Mouse (Mus musculus) forelimb bud, embryonic 11.5 days (tissue): Measurements from ENCODE around the gene Tmem95.
"Not testable (repeated sequence)": the region's sequence is repeated elsewhere in the genome, so short reads cannot be mapped to it uniquely, and the experiment has no call there.

Experiments used
- DNase-seq: peaks from one replicate; pipeline ENCODE4 v3.0.0-alpha.2; 2012; ENCODE audit warnings: low read depth, low spot score

Tmem95 gene

DNA sequence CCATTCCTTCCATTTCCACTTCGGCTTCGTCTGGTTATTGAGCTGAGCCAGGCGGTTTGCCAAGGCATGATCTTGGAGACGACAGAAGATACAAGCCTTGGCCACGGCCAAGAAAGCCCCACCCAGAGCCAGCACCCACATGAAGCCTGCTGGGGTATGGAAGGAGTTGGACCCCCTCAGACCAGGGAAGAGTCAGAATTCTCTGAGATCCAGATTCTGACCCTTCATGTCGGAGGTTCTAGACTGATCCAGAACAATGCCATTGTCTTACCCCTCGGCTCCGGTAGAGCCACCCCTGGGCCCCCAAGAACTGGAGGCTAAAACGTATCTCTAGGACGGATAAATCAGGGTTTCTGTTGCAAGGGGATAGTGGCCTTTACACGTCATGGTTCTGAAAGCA, at the start of gene Tmem95:
TSS of gene Tmem95 (minus strand) at position 141 of the 400 bp plus-strand sequence.
- no peak for DNase-seq

DNA sequence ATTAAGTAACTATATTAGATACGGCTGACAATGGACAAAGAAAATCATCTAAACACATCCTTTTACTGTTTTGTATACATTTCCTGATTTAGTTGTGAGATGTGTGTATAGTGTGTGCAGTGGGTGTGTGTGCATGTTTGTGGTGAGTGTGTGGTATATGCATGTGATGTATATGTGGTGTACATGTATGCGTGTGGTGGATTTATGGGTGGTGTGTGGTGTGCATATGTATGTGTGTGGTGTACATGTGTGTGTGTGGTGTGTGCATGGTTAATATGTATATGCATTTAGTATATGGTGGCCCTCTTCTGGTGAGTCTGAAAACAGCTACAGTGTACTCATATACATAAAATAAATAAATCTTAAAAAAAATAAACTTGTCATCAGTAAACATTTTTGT, 49.7 kb upstream of the Tmem95 start:
- DNase-seq, result no peak

DNA sequence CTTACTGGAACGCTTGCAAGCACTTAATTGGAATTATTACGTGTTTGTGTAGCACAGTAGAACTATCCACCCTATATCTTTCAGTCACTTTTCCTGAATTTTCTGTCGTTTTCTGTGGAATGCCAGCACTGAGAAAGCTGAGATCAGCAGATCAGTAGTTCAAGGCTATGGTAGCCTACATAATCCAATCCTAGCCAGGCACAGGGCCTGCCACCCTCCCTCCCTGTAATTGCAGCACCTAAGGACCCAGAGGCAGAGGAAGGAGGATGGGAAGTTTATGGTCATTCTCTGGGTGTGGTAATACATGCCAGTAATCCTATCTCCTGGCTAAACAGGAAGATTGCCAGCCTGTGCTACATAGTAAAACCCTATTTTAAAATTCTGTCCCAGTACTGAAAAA, 45.0 kb upstream of the Tmem95 start:
- no peak for DNase-seq

DNA sequence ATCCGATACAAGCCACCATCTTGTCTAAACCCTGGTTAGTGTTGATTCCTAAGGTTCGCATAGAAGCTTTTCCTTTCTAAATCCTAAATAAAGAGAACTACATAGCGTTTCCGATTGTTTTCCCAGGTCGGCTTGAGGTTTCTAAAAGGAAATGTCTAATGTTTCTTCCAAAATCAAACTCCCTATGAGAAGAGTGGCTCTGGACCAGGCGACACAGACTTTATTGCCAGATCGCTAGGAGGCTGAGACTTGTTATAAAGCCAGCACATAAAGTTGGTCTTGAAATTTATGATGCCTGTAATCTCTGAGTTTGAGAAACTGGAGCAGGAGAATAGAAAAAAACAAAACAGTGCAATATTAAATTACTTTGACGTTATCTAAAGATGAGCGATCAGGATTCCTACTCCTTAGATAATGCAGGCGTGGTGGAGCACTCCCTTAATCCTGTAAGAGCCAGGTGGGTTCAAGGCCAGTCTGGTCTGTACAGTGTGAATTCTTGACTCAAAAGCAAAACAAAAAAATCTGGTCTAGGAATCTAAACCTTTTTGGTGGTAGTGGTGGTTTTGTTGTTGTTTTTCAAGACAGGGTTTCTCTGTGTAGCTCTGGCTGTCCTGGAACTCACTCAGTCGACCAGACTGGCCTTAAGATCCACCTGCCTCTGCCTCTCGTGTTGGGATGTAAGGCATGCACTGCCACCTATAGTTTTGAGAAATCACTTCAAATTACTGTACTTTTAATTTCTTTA, 44.4 kb upstream of the Tmem95 start:
- no peak for DNase-seq

DNA sequence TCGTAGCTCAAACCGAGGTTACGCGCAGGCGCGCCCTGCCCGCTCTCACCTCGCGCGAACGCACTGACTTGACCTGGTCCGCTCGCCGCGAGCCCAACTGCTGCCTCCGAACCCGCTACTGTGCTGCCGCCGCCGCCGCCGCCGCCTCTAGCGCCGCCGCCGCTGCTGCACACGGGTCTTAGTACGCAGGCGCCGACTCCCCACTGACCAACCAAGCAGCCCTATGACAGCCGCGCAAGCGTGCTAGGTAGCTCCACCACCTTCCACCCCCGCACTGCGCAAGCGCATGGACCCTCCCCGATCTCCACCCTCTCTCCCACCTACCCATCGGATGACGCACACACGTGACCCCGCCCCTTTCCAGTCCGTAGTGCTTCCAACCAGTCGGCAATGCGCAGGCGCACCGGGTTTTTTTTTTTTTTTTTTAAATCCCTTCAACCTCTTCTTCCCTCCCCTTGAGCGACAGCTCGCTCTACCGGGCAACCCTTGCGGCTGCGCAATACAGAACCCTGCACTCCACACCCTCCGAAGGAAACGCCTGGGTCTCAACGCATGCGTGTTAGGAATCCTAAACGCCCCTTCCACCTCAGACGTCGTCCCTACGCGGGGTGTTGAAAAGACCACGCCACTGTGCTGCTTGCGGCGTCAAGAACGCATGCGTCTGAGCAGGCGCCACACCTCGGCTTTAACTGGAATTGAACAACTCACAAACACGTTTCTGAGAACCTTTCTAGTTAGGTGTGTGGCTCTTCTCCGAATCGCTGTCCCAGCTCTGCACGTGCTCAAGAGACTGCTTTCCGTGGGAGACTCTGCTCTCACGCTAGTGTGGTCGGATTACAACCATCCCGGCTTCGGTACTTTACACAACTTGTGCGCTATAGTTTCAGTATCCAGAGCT, 43.5 kb upstream of the Tmem95 start, which contains the start of gene Eif5a:
TSS of gene Eif5a (minus strand) at position 845 of the 898 bp plus-strand sequence.
- DNase-seq, result peak; percentile 100

DNA sequence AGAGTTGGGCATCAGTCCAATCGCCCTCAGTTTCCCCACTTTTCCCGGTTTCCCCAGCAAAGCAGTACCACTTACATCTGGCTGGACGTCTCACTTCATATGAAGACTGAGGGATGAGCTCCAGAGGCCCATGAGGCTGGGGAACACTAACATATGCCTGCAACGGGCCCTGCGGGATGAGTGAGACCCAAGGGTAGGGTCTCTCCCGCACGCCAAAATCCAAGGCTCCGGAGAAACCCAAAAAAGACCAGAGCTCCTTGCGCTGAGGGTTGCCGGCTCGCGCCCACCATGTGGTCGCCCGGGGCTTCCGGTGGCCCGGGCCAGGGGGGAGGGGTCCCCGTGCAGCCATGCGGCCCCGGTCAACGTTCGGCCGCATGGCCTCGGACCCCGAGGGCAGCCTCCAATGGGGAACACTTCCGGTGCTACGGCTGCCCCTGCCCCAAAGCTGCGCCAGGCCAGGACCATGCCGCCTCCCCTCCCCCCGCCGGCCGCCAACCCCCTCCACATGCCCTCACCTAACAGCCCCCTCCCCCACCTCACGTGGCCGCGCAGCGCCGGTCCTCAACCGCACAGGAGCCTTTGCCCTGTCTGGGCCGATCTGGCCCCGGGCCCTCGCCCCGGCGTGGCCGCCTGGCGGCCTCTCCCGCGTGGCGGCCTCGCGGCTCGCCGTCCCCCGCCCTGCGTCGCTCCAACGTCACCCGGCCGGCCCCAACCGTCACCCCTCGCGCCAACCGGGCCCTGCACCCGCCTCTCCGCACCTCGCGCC, 42.6 kb upstream of the Tmem95 start:
- no peak for DNase-seq

DNA sequence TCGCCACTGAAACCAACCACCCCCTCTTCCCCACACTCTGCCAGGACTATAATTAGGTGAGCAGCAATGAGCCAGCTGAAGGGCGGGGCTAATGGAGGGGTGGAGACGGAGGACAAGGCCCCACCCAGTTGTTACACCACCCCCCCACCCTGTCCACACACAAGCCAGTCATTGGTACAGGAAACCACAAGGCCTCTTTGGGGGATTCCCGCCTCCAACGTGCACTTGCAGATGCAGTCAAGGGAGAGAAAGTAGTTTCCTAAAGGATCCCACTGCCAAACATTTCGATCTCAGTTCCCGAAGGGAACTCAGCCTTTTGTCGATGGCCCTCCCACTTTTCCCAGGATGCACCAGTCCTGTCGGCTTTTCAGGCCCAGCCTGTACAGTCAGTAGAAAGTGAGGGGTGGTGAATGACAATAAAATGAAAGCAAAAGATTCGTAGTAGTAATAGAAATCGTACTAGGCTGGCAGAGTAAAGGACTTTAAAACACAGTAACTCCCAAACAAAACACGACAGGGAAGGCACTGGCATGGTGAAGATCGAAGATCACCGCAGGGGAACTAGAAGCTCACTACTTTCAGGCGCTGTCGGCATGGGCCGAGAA, 41.9 kb upstream of the Tmem95 start:
- DNase-seq, result no peak

DNA sequence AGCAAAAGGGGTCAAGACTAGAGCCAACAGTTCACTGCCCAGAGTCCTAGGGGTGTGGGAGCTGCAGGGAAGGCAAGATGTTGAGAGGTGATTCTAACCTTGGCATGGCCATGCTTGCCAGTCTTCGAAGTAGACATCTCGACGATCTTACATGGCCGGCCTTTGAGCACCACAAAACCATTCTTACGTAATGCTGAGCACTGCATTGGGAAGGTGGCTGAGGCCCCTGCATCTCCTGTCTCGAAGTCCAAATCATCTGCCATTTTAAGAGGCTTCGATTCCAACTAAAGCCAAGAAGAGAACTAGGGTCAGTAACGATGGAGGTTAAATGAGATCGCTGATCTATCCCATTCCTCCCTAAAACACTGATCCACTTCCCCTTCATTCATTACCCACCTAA, 41.2 kb upstream of the Tmem95 start:
- DNase-seq, result no peak

DNA sequence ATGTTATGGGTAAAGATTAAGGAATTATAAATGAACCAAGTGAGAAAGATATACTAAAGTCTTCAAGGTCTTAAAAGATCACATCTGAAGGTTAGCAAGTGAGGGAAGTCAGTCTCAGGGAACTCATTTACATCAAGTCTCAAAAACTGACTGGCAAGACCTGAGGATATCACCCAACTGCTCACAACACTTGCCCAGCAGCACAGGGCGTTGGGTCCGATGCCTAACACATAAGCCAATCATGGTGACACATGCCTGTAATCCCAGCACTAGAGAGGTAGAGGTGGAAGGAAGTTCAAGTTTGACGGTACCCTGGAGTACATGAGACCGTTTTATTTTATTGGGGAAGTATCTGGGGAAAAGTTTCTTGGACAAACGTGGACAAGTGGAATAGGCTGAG, 40.3 kb upstream of the Tmem95 start:
- DNase-seq, result no peak

DNA sequence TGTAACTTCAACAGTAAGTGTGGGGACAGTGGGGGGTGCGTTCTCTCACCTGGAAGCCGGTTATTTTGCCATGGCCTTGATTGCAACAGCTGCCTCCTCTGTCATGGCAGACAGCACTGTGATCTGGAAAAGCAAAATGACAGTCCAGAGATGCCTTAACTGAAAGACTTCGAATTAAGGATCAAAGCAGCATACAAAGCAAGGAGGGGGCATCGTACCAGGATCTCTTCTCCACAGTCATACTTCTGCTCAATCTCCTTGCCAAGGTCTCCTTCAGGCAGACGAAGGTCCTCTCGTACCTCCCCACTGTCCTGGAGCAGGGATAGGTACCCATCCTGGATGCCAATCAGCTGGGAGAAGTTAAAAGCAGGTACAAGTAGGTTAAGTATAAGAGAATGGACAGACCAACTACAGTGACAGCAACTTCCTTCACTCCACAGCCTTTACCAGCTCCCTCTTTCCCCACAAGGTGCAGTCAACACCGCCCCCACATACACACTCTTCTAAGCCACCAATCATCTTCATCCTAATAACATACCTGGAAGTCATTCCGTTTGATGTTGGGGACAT, 39.6 kb upstream of the Tmem95 start:
- DNase-seq, result no peak

DNA sequence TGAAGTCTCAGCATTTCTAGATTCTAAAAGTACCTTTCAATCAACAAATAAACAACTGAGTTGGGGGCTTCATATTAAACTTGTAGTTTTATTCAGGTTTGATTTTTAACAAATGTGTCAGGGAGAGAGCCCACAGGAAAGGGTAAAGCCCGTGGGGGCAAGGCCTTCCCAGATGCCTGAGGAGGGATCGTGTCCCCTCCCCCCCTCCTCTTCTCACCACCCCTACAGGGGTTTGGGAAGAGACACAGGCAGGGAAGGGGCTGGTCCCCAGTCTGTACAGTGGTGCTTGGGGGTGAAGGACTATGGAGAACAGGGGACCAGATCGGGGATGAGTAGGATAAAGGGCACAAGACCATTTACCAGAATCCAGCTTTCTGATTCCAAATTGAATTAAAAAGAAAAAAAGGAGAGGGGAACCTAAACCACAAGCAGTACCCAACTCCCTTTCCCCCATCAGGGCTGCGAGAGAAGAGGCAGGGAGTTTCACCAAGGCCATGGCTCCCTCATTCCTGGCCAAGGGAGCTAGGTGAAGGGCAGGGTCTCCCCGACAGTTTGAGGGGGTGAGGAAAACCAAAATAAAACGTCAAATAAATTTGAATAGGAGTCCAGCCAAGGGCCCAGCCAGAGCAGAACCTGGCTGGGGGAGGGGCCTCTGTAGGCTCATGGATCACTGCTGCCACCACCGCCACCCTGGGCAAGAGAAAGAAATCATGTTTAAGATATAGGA, 39.0 kb upstream of the Tmem95 start:
- DNase-seq, result not testable (repeated sequence)

DNA sequence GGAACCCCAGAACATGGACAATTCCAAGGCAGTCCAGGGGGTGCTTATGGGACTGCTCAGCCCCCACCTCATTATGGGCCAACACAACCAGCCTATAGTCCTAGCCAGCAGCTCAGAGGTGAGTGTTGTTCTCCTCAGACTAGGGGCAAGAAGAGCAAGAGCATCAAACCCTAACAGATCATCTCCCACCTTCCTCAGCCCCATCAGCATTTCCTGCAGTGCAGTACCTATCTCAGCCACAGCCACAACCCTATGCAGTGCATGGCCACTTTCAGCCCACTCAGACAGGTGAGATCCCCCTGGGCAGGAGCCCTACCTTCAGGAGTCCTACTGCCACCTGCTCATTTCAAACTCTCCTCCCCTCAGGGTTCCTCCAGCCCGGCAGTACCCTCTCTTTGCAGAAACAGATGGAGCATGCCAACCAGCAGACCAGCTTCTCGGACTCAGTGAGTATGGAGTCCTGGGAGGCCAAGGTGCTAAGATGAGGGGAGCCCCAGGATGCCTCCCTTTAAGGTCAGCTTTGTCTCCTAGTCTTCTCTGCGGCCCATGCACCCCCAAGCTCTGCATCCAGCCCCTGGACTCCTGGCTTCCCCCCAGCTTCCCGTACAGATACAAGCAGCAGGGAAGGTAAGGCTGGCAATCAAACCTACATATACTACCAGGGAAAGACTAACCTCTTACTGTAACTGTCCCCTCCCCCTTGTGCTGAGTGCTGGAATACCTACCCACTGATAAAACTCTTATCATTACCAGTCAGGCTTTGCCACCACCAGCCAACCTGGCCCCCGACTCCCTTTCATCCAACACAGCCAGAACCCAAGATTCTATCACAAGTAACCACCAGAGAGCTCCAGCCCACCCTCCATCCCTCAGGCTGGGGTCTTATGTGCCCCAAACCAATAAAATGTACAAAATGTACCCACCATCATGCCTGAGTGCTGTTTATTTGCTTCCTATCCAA, 38.1 kb upstream of the Tmem95 start:
- DNase-seq, result no peak

DNA sequence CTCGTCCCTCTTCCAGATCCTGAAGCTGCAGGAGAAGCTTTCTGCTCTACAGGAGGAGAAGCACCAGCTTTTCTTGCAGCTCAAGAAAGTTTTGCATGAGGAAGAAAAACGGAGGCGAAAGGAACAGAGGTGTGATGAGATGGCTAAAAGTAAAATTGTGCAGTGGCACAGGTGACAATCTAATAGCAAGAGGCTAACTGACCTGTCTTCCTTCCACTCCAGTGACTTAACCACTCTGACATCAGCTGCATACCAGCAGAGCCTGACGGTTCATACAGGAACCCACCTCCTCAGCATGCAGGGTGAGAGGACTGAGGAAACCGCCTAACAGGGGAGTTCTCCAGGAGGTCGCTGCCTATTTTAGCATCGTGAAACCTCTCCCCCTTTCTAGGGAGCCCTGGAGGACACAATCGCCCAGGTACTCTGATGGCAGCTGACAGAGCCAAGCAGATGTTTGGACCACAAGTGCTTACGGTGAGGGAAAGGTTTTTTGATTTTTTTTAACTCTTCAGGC, 37.2 kb upstream of the Tmem95 start:
- no peak for DNase-seq

DNA sequence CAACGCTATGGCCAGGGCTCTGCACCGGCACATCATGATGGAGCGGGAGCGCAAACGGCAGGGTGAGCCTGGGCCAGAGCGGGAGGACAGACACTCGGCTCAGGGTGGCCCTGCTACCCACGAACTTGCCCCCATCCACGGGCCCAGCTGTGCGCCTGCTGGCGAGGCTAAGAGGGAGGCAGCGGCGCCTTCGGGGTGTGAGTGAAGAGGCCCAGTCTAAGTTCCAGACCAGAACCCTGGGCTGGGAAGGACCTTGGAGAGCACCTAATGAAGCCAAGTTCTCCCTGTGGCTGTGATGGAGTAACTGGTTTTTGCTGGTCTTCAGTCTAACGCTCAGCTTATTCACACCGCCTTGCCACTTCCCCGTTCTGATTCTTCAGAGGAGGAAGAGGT, 36.5 kb upstream of the Tmem95 start:
- no peak for DNase-seq

DNA sequence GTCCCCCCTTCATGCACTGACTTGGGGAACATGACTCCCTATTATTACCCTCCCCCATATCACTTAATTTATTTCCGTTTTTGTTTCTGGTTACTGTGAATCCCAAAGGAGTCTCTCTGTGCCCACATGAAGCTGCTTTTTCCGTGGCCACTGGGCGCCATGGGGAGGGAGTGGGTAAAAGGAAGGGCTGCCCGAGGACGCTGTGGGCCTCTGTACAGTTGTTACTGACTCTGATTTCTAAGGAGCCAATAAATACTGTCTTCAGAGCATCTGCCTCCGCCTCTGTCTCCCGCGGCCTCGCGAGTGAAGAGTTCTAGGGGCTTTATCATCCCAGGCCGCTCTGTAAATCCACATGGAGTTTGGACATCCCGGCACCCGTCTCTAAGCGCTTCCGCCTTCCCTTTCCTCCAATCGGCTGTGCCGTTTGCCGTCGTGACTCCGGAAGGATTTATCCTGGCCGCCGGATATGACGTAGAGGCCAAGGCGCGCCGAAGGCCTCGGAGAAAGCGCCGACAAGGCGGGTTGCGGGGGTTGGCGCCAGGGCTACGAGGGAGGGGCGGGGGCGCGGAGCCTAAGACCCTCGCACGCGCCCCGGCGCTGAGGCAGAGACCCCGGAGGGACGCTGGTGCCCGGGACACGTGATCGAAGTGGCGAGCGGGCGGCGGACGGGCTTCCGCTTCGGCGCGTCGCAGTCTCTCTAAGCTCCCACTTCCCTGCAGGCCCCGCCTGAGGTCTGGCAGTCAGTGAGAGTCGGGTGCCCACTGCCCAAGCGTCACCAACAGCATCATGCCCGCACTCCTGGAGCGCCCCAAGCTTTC, 35.9 kb upstream of the Tmem95 start, which contains the start of gene Gps2:
TSS of gene Gps2 (plus strand) at position 335 of the 818 bp plus-strand sequence.
- peak; percentile 94 for DNase-seq

DNA sequence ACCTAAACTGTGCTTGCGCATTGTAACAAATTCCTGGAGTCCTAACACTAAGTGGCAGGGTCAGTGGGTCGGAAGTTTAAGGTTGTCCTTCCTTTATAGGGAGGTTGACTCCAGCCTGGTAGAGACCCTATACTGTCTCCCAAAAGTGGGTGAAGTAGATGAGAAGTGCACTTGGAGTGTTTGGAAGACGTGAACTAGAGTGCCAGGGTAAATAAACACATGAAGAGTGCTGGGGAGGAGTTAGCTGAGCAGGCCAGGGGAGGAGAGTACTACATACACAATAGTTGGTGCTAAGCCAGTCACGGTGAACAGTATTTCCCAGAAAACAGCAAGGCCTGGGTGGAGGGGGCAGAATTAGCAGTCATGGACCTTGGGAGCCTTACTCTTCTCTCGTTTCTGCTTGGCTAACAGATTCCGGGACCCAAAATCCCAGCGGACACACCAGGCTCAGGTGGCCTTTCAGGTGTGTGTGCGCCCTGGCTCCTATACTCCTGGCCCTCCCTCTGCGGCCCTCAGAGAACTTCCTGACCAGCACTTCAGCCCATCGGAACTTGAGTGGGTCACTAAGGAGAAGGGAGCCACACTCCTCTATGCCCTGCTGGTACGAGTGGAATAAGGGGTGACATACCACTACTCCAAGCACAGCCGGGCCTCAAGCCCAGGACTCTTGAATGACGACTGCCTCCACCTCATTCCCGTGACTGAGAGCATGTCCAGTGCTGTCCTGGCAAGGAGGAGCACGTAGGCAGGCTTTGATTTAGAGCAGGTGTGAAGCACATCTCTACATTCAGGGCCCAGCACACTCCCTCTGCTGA, 35.1 kb upstream of the Tmem95 start:
- DNase-seq, result no peak

DNA sequence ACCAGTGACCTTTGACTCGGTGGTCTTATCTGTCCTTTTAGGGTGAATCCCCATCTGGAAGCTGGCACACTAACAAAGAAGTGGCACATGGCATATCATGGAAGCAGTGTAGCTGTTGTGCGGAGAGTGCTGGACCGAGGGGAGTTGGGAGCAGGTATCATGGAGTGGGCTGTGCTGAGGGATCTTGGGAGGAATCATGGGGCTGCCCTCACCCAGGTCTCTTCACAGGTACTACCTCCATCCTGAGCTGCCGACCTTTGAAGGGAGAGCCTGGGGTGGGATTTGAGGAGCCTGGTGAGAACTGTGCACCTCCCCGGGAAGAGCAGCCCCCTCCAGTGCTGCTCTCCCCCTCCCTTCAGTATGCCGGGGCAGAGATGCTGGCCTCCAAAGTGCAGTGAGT, 33.9 kb upstream of the Tmem95 start:
- DNase-seq, result no peak
